Mouse (Mus musculus): ENCODE data around the gene Lama4. TPM values are rescaled to one million over a fixed set of nuclear protein-coding genes. Genes with fewer than 3 reads are reported as not detected.

Lama4 gene
- total and polyA plus RNA-seq, 2 experiments from 2014 or later: 10.4 to 22.6 TPM

- TF ChIP-seq CTCF (IDR thresholded peaks at IDR 0.05; ENCODE audit: low read depth): no peak
- Histone ChIP-seq H3K4me1 (ENCODE audit: insufficient read depth) (peaks cover 9% of the 10 kb centered on the region; the same call in 1 of the 2 replicates), H3K9ac (peak overlapping the region; percentile 44), H3K27me3 (ENCODE audit: insufficient read depth, low read length) (no peaks in the 10 kb centered on the region), H3K36me3 (ENCODE audit: insufficient read depth) (no peaks in the 10 kb centered on the region), H3K4me3 (ENCODE audit: low read depth, low read length) (peak overlapping the region; percentile 40), H3K27ac (ENCODE audit: low read depth, low read length) (0 out of 2 replicates have a peak overlapping the region, but pooled peaks have one; percentile 29), H3K9me3 (ENCODE audit: low read length) (no peaks in the 10 kb centered on the region), H3K4me2 (ENCODE audit: low read depth) (peak overlapping the region; percentile 71)
- DNase-seq (no peak), ATAC-seq (peak; percentile 54)
- 9% methylated on average over 14 of the region's 14 CpGs for WGBS
Measured at GRCm38 (mm10) chr10:38965857-38966256, 542 bp downstream of the Lama4 start.

GRCm38 (mm10) chr10:38966646-38967045 is 1.3 kb downstream of the Lama4 start:
- H3K27ac ChIP-seq (ENCODE audit: low read depth, low read length): no peak overlapping the region

DNA sequence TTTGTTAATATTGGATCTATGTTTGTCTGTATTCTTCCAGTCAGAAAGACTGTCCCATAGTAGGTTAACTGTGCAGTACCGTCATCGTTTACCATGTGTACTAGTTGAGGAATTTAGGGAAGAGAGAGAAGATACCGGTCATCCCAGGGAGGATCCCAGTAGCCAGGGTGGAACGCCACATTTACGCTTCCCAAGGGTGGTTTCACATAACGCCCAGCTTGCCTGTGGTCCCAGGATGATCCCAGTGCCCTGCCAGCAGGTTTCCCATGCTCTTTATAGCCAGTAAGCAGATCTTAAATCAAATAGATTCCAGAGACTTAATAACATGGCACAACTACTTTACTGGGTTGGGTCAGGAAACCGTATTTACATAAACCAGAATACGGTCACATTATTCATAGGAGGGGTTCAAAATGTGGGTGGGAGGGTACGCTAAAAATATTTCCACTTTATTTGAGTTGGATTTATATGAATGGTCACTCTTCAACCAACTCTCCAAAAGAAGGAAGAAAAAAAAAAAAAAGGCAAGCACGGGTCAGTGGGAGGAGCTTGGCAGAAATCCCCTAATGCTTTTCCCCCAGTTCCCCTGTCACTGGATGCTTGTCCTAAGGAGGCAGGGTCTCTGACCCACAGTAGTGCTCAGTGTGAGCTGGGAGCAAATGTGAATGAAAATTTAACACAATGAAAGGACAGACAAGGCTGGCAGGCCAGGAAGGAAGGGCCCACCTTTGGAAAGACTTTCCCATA is 3.2 kb downstream of the Lama4 start:
- Histone ChIP-seq H3K4me2 (ENCODE audit: low read depth) (peak overlapping the region; percentile 10), H3K4me3 (ENCODE audit: low read depth, low read length) (peak overlapping the region; percentile 11; the same call in 1 of the 2 replicates), H3K4me1 (ENCODE audit: insufficient read depth) (peaks cover 9% of the 10 kb centered on the region; the same call in 1 of the 2 replicates), H3K36me3 (ENCODE audit: insufficient read depth) (no peaks in the 10 kb centered on the region), H3K27me3 (ENCODE audit: insufficient read depth, low read length) (no peaks in the 10 kb centered on the region), H3K9ac (no peak overlapping the region), H3K9me3 (ENCODE audit: low read length) (no peaks in the 10 kb centered on the region), H3K27ac (ENCODE audit: low read depth, low read length) (no peak overlapping the region)
- no peak for DNase-seq
- TF ChIP-seq CTCF (IDR thresholded peaks at IDR 0.05; ENCODE audit: low read depth): no peak
- ATAC-seq: no peak
- WGBS: 82% methylated on average over 10 of the region's 10 CpGs

More at GRCm38 (mm10) chr10:38966646-38967045, 1.3 kb downstream of the Lama4 start:
- Histone ChIP-seq H3K27me3 (ENCODE audit: insufficient read depth, low read length) (no peaks in the 10 kb centered on the region), H3K4me3 (ENCODE audit: low read depth, low read length) (peak overlapping the region; percentile 40; the same call in 1 of the 2 replicates), H3K4me2 (ENCODE audit: low read depth) (peak overlapping the region; percentile 71), H3K9ac (no peak overlapping the region), H3K4me1 (ENCODE audit: insufficient read depth) (peaks cover 9% of the 10 kb centered on the region; the same call in 1 of the 2 replicates), H3K36me3 (ENCODE audit: insufficient read depth) (no peaks in the 10 kb centered on the region), H3K9me3 (ENCODE audit: low read length) (no peaks in the 10 kb centered on the region)
- no peak for DNase-seq
- ATAC-seq: no peak
- WGBS: 90% methylated on average over 2 of the region's 2 CpGs
- TF ChIP-seq CTCF (IDR thresholded peaks at IDR 0.05; ENCODE audit: low read depth): no peak

- WGBS: 87% methylated on average over 2 of the region's 2 CpGs
- no peaks in the 10 kb centered on the region for H3K27me3 ChIP-seq (ENCODE audit: insufficient read depth, low read length)
- no peaks in the 10 kb centered on the region for H3K9me3 ChIP-seq (ENCODE audit: low read length)
- H3K36me3 ChIP-seq (ENCODE audit: insufficient read depth): no peaks in the 10 kb centered on the region
- peaks cover 9% of the 10 kb centered on the region; the same call in 1 of the 2 replicates for H3K4me1 ChIP-seq (ENCODE audit: insufficient read depth)
- H3K27ac ChIP-seq (ENCODE audit: low read depth, low read length): no peak overlapping the region
- H3K9ac ChIP-seq: no peak overlapping the region
- H3K4me3 ChIP-seq (ENCODE audit: low read depth, low read length): no peak overlapping the region
- ATAC-seq: no peak
- no peak overlapping the region for H3K4me2 ChIP-seq (ENCODE audit: low read depth)
- DNase-seq: no peak
- TF ChIP-seq CTCF (IDR thresholded peaks at IDR 0.05; ENCODE audit: low read depth): no peak
Measured at GRCm38 (mm10) chr10:38969543-38969942, 4.2 kb downstream of the Lama4 start.

DNA sequence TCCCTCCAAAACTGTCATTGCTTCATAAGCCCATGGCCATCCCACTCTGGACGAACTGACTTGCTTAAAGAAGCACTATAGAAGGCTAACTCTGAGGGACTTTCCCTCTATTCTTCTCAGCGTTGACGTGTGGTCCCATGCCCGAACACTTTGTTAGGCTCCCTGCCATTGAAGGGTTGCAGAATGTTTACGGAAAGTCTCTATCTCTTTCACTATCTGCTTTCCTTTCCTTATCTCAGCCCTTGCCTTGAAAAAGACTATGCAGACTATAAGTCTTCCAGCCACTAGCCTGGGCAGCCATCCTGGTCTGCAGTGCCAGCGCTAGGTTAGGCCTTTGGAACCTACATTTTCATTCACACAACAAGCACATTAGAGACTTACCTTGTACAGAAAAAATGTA is 4.7 kb downstream of the Lama4 start:
- Histone ChIP-seq H3K9me3 (ENCODE audit: low read length) (no peaks in the 10 kb centered on the region), H3K4me1 (ENCODE audit: insufficient read depth) (peaks cover 7% of the 10 kb centered on the region; the same call in 1 of the 2 replicates), H3K9ac (no peak overlapping the region), H3K36me3 (ENCODE audit: insufficient read depth) (no peaks in the 10 kb centered on the region), H3K27ac (ENCODE audit: low read depth, low read length) (no peak overlapping the region), H3K27me3 (ENCODE audit: insufficient read depth, low read length) (no peaks in the 10 kb centered on the region), H3K4me3 (ENCODE audit: low read depth, low read length) (no peak overlapping the region), H3K4me2 (ENCODE audit: low read depth) (no peak overlapping the region)
- DNase-seq (no peak), ATAC-seq (no peak)
- 88% methylated on average over 6 of the region's 6 CpGs for WGBS
- no peak for TF ChIP-seq CTCF (IDR thresholded peaks at IDR 0.05; ENCODE audit: low read depth)

DNA sequence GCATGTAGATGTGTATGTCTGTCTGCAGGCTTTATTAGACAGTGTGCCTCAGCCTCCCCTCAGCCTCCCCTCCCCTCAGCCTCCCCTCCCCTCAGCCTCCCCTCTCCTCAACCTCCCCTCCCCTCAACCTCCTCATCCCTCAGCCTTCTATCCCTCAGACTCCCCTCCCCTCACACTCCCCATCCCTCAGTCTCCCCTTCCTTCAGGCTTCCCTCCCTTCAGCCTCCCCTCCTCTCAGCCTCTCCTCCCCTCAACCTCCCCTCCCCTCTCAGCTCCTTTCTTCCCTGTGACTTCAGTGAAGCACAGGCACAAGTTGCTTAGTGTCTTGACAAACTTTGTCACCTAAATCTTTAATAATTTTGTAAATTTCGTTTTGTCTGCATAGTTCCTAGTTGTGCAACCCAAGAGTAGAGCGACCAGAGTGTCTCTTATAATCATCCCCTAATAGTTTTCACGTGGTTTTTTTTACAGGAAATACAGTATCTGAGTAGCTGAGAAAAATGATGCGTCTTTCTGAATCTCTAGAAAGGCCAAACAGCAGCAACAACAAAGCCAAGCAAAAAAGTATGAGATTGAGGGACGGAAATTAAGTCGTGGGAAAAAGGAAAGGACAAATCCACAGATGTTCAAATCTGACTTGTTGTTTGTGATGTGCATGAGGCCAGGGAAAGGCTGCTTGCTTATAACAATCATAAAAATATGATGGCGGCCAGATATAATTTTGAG is 7.1 kb downstream of the Lama4 start:
- 71% methylated on average over 7 of the region's 7 CpGs for WGBS
- no peak for TF ChIP-seq CTCF (IDR thresholded peaks at IDR 0.05; ENCODE audit: low read depth)
- Histone ChIP-seq H3K4me2 (ENCODE audit: low read depth) (no peak overlapping the region), H3K27ac (ENCODE audit: low read depth, low read length) (no peak overlapping the region), H3K9ac (no peak overlapping the region), H3K27me3 (ENCODE audit: insufficient read depth, low read length) (no peaks in the 10 kb centered on the region), H3K4me1 (ENCODE audit: insufficient read depth) (no peaks in the 10 kb centered on the region), H3K4me3 (ENCODE audit: low read depth, low read length) (no peak overlapping the region), H3K36me3 (ENCODE audit: insufficient read depth) (no peaks in the 10 kb centered on the region), H3K9me3 (ENCODE audit: low read length) (no peaks in the 10 kb centered on the region)
- ATAC-seq: no peak
- DNase-seq: no peak

GRCm38 (mm10) chr10:38973016-38973415 is 7.7 kb downstream of the Lama4 start:
- H3K9ac ChIP-seq: no peak overlapping the region
- H3K9me3 ChIP-seq (ENCODE audit: low read length): no peaks in the 10 kb centered on the region
- H3K4me1 ChIP-seq (ENCODE audit: insufficient read depth): no peaks in the 10 kb centered on the region
- 55% methylated on average over 4 of the region's 4 CpGs for WGBS
- no peak overlapping the region for H3K4me2 ChIP-seq (ENCODE audit: low read depth)
- DNase-seq: no peak
- TF ChIP-seq CTCF (IDR thresholded peaks at IDR 0.05; ENCODE audit: low read depth): no peak
- H3K4me3 ChIP-seq (ENCODE audit: low read depth, low read length): no peak overlapping the region
- H3K27ac ChIP-seq (ENCODE audit: low read depth, low read length): no peak overlapping the region
- H3K27me3 ChIP-seq (ENCODE audit: insufficient read depth, low read length): no peaks in the 10 kb centered on the region
- H3K36me3 ChIP-seq (ENCODE audit: insufficient read depth): no peaks in the 10 kb centered on the region
- no peak for ATAC-seq

Measured in forebrain, postnatal 0 days (tissue).